Mouse (Mus musculus) C2C12 (cell line): ENCODE data around the gene Acta1.

Source experiments
- CEBPB ChIP-seq: IDR thresholded peaks from one replicate; pipeline ENCODE4 v1.6.1; 2011; ENCODE audit warnings: low read depth, mild to moderate bottlenecking, control low read depth, moderate library complexity
- CTCF ChIP-seq: IDR thresholded peaks from one replicate; pipeline ENCODE4 v1.5.1; 2011; ENCODE audit not compliant: control insufficient read depth, insufficient read depth, insufficient read length
- MAX ChIP-seq: IDR thresholded peaks from one replicate; pipeline ENCODE4 v1.6.1; 2011; ENCODE audit warnings: mild to moderate bottlenecking, control low read depth
- MYOD1 ChIP-seq: IDR thresholded peaks from one replicate; pipeline ENCODE4 v1.6.1; 2011; ENCODE audit warnings: low read depth; ENCODE audit not compliant: control insufficient read depth, insufficient read length
- USF1 ChIP-seq: IDR thresholded peaks from one replicate; pipeline ENCODE4 v1.6.1; 2011; ENCODE audit warnings: low read depth, mild to moderate bottlenecking, control low read depth, moderate library complexity

DNA sequence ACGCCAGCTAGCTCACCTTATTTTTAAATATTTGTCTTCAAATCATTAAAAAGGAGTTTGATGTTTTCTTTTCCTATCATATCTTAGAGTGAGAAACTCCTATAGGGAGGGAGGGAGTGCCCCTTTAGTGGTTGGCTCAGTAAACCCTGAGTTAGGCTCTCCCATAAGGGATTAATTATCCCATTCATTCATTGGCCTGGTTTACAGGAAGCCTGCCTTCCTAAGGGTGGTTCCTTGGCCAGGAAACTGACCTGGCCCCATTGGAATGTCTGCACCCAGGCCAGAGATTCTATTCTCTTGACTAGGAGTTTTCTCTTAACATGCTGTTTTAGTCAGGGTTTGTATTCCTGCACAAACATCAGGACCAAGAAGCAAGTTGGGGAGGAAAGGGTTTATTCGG, 6.6 kb downstream of the Acta1 start:
- TF ChIP-seq CTCF (no peak), USF1 (no peak), MYOD1 (no peak), CEBPB (no peak), MAX (no peak)
